Mouse (Mus musculus): Measurements from ENCODE around the gene Srrm3.

Gene Srrm3

DNA sequence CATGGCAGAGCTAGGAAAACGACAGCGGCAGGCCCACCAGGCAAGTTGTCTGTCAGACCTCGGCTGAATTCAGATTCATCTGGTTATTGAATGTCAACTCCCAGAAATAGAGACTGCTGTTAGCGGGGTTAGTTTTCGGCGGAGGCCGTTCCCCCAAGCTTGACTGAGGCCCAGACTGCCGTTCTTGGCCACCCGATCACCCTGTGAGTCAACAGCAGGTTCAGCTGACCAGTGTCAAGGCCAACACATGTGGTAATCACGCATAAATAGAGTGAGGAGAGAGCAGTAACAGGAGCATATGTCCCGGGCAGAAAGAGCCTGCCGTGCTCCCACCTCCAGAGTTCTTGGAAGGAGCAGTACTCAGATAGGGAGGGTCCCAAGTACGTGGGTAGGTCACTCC lies 100.6 kb downstream of the Srrm3 start:
- DNase-seq = no peak

DNA sequence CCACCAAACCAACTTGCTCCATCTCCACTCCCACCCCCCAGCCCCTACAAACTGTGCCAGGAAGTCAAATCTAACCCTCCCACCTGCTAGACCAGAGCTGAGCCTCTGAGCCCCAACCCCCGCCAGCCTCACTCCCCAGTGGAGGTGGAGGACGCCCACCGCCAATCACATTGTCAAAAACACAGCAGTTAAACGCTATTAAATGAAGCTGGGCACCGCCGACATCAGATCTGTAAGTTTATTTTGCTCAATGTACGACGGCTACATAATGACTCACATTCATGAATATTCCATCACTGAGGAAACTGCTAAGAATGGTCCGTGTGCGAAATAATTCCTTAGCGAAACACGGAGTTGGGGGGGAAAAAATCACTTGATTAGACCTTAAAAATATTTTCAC lies 101.5 kb downstream of the Srrm3 start:
- DNase-seq = no peak

DNA sequence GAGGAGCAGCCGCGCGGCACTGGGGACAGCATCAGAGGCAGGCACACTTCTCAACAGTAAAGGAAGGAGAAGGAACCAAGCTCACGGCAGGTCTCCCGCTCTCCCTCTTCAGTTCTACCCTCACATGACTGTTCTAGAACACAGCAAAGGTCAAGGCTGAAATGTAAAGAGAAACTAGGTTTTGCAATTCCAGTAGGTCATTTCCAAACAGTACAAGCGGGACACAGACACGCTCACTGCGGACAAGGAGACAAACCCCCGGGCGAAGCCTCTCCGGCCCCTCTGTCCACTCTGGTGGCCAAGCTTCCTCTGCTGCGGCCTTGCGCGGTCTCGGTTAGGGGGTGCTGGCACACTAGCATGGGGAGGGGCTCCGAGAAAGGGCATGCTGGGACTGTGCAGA lies 102.3 kb downstream of the Srrm3 start:
- DNase-seq = no peak

DNA sequence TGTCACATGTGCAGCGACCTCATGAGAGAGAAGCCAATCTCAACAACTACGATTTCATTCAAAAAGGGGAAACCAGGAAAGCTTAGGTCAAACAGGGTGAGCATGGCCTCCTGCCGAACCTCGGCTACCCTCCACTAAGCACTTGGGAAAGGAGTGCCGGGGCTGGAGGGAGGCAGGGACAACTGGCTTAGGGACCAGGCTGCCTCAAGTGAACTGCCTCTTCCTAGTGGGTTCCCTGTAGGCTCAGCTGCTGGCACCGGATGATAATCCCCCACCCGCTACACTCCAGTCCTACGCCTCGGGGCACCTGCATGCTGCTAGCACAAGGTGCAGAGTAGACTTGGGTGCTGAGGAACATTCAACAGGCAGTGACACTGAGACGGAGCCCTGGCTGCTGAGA lies 103.0 kb downstream of the Srrm3 start:
- no peak for DNase-seq

DNA sequence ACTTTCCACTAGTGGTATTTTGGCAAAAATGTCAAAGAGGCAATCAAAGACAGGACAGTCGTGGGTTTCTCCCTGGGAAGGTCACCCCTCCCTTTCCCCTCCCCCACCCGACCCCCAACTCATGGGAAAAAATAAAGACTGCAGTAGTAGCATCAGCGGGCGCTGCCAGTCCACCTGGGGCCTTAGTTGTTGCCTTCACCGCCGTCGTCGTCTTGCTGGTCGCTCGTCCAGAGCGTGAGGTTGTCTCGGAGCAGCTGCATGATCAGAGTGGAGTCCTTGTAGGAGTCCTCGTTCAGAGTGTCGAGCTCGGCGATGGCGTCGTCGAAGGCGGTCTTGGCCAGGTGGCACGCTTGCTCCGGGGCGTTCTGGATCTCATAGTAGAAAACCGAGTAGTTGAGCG lies 104.1 kb downstream of the Srrm3 start:
- no peak for DNase-seq

DNA sequence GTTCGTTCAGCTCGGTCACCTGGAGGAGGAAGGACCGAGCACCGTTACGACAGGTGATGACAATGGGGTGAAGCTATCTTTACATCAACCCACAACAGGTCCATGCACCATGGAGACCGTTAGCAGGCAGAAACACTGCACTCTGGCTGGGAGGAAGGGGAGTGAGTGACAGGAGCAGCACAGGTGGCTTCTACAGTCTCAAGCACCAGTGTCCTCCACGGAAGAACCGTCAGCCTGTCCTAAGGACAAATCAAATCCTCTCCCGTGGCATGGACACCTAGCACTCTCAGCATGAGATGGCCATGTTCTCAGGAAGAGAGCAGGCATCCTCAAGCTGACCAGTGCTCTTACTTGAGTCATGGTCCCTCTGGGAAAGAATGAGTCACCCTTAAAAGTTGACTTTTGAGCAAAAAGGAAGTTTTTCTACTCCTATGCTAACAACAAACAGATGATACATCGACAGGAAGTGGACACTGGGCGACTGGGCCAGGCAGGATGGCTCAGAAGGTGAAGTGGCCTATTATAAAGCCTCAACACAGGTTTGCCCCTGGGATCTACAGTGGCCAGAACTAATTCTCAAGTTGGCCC lies 105.0 kb downstream of the Srrm3 start:
- DNase-seq = no peak

DNA sequence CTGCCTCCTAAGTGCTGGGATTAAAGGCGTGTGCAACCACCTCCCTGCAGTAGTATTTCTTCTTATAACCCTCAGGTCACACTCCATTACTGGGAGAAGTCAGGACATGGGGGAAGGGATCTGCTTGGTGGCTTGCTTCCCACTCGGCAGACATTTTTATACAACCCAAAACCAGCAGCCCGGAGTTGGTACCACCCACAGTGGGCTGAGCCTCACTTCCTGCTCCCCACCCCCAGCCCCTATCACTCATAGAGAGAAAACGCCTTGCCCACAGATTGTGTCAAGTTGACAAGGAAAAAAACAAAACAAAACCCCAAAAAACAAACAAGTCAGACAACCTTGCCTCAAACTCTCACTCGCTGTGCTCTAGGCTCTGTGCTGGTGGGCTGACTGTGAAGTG lies 106.5 kb downstream of the Srrm3 start:
- DNase-seq = no peak

DNA sequence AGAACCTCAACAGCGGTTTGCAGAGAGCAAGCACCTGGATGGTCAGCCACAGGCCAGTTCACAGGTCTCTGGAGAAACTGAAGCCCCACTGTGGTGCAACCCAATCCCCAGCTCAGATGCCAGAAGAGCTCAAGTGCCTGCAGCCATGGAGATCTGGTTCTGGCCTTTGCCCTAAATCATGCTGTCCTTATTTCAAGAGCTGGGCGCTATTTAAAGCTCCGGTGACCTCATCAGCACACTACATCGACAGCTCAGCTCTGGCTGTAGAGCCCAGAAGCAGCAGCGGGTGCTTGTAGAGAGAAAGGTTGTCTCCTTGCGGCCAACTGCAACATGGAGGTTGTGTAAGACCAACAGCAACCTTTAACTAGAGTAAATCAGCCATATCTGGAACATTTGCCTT lies 107.5 kb downstream of the Srrm3 start:
- DNase-seq = peak; percentile 64

DNA sequence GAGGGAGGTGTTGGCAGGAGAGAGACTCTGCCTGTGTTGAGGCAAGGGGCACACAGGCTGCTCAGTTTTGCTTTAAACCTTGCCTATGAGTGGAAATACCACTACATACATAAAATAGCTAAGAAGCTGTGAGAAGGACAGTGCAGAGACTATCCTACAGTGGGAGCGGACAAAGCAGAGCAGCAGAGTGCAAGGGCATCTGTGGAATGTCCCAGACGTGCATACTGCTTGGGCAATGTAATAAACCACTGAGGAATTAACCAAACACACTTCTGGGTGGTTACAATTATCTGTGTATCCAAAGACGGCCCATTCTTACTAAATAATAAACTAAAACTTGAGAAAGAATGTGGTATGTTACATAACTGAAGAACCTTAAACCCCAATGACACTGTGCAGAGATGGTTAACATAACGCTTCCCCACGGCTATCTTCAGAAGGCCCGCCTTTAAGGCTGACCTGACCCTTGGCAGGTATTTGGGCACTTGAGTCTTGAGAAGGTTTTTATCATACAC lies 109.4 kb downstream of the Srrm3 start:
- no peak for DNase-seq

DNA sequence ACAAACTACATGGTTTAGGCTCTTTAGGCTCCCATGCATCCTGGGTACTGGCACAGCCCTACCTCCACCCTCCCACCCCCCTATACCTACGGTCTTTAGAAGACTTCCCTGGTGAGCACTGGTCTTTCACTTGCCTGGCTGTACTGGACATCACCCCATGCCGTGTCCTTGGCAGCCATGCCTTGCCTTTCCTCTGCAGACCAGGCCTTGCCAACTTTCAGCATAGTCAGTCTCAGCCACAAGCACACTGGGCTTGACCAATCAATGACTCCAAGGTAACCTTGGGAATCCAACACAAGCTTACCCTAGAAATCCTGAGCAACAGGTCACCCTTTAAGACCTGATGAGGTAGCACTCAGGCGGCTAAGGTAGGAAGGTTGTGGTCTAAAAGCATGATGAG lies 109.9 kb downstream of the Srrm3 start:
- DNase-seq = no peak

DNA sequence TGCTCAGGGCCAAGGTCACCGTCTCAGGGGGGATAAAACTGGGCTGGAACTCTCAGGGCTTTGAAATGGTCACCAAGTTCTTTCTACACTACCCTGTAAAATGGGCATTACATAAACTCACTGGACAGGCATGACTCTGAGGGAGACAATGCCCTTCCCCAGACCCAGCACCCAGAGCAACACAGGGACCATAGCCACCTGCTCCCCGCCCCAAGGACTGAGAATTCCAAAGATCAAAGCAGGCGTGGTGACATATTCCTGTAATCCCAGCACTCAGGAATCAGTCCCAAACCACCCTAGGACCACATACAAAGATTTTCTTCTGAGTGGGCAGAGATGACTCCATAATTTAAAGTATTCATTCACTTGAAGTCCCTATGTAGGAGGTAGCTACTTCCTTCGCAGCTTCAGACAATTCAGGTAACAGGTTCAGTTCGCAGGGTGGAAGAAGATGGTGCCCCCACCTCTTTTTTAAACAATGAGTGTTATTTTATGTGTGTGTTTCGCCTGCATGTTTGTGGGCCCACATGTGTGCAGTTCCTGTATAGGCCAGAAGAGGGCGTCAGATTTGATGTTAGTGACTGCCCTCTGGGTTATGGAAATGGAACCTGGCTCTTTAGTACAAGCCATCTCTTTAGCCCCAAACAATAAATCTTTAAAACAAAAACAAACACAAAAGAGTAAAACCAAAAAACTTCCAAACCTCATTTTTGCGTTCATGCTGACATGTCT lies 110.8 kb downstream of the Srrm3 start:
- DNase-seq = no peak

DNA sequence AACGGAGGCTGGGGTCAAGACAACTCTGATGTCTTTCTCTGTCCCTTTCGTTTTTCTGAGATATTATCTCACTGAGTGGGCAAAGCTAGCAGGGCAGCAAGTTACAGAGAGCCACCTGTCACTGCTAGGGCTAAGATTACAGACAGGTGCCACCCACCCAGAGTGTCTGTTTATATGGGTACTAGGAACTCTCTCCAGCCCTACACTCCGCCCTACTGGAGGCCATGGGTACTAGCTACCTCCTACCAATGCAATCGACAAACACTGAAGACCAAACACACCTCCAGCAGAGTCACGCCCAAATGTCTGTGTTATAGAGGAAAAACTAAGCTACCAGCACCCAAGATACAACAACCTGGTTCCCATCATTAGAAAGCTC lies 111.4 kb downstream of the Srrm3 start:
- DNase-seq = no peak

DNA sequence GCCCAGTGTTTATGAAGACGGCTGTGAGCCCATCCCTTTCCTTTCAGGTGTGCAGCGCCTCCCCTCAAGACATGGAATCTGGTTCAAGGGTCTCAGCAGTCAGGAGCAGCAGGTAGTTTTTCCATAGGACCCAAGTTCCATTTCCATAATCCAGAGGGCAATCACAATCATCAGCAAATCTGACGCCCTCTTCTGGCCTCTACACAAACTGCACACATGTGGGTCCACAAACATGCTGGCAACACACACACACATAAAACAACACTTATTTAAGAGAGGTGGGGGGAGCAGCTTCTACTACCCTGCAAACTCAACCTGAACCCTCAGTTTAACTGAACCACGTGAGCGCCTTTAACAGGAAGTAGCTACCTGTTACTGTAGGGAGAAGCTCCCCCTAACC lies 111.9 kb downstream of the Srrm3 start:
- no peak for DNase-seq

DNA sequence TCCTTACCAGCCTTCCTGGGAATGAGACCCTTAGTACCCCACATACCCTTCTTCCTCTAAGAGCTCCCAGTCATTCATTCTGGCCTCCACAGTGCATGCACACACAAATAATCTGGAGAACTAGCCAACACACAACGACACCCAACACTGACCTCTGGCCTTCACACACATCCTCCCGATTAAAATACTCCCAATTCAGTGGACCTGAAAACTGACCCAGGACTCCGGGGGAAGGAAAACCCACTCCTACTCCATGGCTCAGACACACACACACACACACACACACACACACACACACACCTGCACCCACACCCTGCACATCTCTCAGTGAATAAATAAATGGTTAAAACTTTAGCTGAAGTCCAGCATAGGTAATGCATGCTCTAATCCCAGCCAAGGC lies 113.2 kb downstream of the Srrm3 start:
- no peak for DNase-seq

DNA sequence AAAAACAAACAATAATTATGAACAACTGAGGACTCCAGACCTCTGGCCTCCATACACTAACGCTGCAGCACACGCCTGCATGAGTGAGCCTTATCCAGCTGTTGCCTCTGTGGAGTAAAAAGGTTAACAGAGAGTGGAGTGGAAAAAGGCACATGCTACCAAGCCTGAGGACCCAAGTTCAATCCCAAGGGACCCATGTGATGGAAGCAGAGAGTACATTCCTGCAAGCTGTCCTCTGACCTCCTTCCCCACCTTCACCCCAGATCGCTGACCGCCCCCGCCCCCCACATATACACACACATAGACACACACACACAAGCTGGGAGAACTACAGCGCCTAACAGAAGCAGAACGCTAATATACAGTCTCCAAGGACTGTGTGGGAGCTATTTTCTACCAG lies 117.2 kb downstream of the Srrm3 start:
- DNase-seq = no peak
